Mouse (Mus musculus) lung, postnatal 25 days (tissue): ENCODE data around the gene Sytl1.

Experiments
- DNase-seq: peaks from one replicate; pipeline ENCODE4 v3.0.0; 2022; ENCODE audit warnings: low spot score

Gene Sytl1

GRCm38 (mm10) chr4:133278482-133278881 is 15.6 kb upstream of the Sytl1 start:
- no peak for DNase-seq

DNA sequence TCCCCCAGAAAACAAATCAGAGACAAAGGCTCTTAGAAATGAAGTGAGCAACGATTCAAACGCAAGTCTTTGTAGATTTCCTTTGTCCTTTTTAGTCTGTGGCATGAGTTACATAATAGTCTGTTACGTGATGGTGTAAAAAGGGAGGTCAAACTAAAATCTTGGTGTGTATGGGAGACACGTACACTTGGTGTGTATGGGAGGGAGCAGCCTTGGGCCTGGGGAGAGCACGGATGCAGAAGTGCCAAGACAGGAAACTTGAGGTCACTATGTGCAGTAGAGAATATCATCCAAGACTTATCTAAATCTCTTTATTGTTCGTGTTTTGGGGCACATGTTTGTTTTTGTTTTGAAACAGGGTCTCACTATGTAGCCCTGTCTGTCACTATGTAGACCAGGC is 15.2 kb upstream of the Sytl1 start:
- no peak for DNase-seq

DNA sequence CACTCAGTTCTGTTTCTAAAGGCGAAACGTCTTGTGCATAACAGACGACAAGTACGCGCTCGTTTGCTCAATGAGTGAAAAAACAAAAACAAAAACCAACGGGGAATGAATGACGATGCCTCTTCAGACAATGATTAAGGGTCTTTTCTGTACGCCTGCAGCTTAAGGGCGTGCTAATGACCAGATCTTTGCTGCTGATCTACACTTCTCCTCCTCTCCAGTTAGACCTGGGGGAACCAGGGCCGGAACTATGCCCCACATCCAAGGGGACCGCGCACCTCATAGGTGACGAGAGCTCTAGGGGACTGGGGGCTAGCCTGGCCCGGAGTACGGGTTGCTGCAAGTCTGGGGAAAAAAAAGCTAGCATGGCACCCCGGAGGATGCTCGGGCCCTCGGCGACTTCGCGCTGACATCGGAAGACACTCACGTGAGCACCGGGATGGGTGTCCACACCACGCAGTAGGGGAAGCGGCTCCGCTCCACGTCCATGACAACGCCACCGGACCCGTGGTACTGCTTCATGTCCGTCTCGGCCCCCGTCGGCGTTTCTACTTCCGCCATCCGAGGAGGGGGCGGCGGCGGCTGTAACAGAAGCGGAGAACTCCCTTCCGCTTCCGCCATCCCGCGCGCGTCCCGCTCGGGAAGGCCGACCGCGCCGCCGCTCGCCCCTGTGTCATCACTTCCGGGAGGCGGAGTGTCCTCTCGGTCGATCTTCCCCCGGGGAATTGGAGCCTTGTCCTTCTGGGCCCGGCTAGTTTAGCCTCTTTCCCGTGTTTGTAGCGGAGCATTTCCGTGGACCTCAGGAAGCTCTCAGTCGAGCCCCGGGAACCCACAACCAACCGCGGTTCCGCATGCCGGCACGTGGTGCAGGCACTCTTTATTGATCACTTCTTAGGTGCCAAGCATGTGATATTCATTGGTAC is 14.5 kb upstream of the Sytl1 start, which contains the start of gene Tmem222:
Gene Tmem222 (minus strand): TSS at position 689 of the 923 bp plus-strand sequence.
- DNase-seq = peak; percentile 95

- DNase-seq = no peak
Measured at GRCm38 (mm10) chr4:133270929-133271328, 8.0 kb upstream of the Sytl1 start.

GRCm38 (mm10) chr4:133269596-133269995 is 6.7 kb upstream of the Sytl1 start:
- DNase-seq = no peak

DNA sequence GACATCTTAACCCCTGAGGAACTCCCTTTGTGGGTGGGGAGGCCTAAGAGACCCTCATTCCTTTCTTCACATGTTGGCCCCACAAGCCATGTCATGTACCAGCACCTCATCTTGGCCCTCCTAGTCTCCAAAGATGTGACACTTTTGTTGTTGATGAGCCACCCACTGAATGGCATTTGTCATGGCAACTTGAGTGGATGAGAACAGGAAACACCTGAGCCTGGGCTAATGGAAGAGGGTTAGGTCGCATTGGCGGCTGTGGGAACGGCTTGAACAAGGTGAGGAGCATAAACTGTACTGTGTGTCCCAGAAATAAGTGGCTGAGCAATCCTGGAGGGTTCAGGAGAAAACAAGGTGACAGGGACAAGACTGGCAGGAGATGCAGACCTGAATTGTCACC is 6.0 kb upstream of the Sytl1 start:
- DNase-seq = no peak

DNA sequence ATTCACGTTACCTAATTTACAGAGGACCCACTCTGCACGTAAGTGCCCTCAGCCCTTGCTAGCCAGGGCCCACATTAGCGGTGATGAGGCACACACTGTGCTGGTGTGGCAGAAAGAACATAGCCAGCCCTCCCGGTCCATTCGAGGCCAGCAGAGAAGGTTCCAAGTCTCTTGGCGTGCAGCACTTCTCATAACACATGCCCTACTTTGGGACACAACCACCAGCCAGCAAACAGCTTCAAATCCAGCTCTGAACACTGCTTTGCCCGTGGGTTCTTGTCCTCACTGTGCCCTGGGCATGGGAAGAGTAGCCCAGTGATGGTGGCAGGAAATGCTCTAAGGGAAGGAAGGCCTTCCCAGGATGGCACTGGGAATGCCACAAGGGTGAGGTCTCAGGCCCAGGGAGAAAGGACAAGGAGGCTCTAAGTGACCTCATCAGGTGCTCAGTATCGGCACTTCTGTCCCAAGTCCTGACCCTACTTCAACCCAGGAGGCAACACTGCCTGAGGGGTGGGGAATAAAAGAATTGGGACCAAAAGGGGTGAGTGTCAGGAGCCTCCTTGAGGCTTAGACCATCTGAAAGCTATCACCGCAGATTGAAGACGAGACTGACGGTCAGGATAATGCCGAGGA is 3.5 kb upstream of the Sytl1 start:
- DNase-seq = no peak

DNA sequence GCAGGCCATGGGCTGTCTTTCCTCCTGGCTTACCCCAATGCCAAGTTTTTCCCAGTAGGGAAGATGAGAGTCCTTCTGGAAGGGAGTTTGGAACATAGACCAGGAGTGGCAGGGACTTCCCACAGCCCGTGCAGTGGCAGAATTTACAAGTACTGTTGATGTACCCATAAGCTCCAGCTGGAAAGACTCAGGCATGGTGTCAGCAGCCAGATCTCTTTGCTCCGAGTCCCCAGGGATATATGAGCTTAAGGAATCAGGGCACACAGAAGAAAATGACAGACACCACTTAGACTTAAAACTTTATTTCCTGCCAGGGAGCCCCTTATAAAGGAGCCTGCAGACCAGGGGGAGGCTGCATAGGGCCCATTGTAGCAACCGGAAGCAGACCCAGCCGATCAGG is 2.8 kb upstream of the Sytl1 start:
- no peak for DNase-seq

GRCm38 (mm10) chr4:133265297-133265696 is 2.4 kb upstream of the Sytl1 start:
- no peak for DNase-seq

- no peak for DNase-seq
Measured at GRCm38 (mm10) chr4:133264559-133264958, 1.6 kb upstream of the Sytl1 start.

DNA sequence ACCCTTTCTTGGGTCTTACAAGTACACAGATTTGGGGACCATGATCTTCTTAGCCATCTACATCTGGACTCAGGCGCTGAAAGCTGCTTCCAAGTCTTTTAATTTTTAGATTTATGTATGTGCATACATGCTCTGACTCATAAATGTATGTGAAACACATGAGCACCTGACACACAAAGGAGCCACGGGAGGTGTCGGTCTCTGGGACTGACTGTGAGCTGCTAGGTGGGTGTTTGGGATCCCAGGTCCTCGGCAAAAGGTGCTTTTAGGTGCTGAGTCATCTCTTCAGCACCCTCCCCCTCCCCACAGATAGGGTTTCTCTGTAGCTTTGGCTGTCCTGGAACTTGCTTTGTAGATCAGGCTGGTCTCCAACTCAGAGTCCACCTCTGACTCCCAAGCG is 843 bp upstream of the Sytl1 start:
- DNase-seq = no peak

DNA sequence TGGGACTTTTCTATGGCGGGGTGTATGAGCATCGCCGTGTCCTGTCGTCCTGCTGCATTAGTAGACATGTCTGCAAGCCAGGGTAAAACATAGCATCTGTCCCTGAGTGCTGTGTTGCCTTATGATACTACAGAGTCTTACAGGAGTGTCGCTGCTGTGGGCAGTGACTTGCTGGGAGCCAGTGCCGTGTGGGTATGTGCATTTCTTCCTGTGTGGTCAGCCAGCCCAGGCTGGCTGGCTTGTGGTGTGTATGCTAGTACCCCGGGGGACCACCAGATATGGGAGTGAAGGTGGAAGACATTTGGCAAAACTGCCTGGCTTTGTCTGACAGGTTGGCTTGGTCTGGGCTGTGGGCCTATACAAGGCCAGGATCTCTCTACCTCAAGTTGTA is 543 bp downstream of the Sytl1 start:
- no peak for DNase-seq

DNA sequence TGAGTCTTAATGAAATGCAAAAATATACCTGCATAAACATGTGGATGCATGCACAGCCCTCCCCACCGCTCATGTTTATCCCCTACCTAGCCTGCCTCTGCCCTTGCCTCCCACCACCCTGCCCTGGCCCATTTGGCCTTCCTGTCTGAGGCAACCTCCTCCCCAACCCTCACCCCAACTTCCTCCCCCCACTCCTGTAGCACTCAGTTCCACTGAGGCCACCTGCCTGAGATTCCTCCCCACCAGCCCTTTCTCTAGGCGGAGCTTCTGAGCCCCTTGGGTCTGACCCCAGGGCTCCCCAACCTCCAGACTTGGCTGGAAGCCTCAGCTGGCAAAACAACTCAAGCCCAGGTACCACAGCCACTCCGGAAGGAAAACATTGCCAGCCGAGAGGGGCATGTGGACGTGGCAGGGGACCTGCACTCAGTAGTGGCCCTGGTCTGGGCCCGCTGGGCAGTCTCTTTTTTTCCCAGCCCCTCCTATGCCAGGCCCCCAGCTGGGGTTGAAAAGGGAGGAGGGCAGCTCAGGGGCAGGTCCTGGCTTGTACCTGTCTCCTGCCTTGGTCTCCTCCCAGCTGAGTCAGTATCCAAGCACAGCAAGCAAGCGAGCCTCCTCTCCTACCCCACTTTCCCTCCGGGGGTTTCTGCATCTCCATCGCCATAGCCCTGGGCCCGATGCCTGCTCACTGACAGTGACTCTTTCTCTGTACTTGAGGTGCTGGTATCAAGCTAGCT is 1.1 kb downstream of the Sytl1 start:
- no peak for DNase-seq

DNA sequence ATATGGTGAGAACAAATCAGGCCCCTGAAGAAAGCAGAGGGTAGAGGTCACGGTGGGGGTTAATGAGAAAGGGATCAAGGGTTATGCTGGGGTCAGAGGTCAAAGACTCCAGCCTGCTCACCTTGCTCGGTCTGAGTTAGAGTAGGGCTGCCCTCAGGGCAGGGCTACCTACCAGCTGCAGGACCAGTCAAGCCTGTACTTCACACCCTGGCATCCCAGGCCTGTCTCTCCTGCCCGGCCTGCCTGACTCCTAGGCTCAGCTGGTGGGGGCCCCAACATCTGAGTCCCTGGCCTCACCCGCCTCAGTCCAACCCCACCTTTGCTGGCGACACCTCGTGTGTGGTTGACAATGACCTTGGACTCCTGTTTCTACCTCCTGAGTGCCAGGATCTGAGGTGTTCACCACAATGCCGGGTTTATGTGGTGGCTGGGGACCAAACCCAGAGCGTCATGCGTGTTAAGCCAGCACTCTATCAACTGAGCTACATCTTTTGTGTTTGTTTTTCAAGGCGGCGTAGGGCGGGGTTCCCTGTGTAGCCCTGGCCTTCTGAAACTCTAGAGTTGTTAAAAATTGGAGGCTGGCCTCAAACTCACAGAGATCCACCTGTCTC is 5.0 kb downstream of the Sytl1 start:
- DNase-seq = no peak

- no peak for DNase-seq
Measured at GRCm38 (mm10) chr4:133257230-133257629, 5.7 kb downstream of the Sytl1 start.

GRCm38 (mm10) chr4:133256820-133257219 is 6.1 kb downstream of the Sytl1 start:
- DNase-seq = no peak

DNA sequence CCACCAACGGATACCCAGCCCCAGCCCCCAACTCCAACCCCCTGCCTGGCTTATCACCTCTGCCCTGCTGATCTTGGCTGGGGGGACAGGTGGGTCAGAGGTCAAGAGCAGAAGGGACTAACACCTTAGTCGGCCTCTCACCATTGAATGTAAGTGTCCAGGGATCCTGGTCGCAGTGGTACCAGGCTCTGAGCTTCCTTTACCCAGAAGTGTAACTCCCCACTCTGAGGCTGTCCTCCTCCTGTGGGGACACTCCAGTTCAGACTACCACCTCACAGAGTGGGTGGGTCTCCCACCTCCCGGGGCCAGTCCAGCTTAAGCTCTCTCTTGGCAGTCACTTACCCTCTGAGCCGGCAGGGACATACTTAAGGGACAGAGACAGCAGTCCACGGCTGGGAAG is 7.5 kb downstream of the Sytl1 start:
- no peak for DNase-seq

- no peak for DNase-seq
Measured at GRCm38 (mm10) chr4:133253412-133253811, 9.5 kb downstream of the Sytl1 start.

- no peak for DNase-seq
Measured at GRCm38 (mm10) chr4:133252089-133252488, 10.8 kb downstream of the Sytl1 start.

DNA sequence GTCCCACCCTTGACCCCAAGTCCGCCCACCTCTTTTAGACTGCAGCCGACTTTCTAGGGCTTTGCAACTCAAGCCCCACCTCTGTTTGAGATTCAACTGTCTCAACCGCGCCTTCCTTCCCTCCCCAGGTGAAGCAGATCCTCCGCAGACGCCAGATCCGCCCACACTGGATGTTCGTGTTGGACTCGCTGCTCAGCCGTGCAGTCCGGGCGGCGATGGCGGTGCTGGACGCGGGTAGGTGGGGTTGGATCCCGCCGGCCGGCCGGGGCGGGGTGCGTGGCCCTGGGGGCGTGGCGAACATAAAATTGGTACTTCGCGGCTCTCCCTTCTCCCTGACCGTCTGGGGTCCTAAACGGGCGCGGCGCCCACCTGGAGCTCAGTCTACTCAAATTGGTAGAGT is 11.7 kb downstream of the Sytl1 start:
- no peak for DNase-seq

DNA sequence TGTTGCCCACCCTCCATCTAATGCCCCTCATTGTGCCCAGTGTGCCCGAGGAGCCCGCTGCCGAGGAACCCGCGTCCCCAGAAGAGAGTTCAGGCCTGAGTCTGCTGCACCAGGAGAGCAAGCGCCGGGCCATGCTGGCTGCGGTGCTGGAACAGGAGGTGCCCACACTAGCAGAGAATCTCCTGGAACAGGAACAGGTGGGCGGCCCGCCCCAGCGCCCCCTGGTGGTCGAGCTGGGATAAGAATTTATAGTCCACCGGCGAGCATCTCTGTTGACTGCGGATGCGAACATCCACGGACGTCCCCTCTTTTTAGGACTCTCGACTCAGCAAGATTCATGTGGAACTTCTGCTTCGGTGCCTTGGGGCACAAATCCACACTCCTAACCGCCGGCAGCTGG is 12.3 kb downstream of the Sytl1 start:
- peak; percentile 84 for DNase-seq

GRCm38 (mm10) chr4:133247806-133248449 is 15.0 kb downstream of the Sytl1 start:
- DNase-seq = no peak
